Mouse (Mus musculus): ENCODE measurements around the gene Pou6f2. TPM values are rescaled to one million over a fixed set of nuclear protein-coding genes. Genes with fewer than 3 reads are reported as not detected.

Pou6f2 gene
- polyA plus RNA-seq (2011; ENCODE audit: insufficient read length, low read depth, missing spikeins) = not detected in 2 replicates

DNA sequence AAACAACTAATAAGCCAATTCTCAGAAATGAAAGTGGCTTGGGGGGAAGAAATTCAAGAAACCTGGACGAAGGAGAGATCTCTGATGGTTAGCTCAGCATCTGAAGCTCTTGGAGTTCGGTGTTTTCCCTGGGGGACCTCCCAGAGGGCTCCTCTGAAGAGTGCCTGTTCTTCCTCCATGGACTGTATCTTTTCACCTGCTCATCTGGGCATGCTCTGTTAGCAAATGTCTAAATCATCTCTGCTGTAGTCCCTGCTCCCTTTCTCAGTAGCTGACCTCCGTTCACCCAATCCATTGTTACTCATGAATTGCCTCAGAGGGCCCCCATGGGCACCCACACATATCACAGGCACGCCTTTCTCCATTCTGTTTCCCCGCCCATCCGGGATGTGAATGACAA, at the start of gene Pou6f2:
Gene Pou6f2, minus strand, starts transcription at position 101 of the 400 bp plus-strand sequence.
- H3K4me1 ChIP-seq (ENCODE audit: control insufficient read depth, insufficient read depth, low read length) = no peaks in the 10 kb centered on the region
- no peak within 1 kb of the TSS for H3K27ac ChIP-seq (ENCODE audit: insufficient read depth, low read length)
- H3K4me3 ChIP-seq (ENCODE audit: insufficient read depth, low read length) = no peak within 1 kb of the TSS
- TF ChIP-seq CTCF (IDR thresholded peaks at IDR 0.05; ENCODE audit: borderline replicate concordance, insufficient read depth, low read length) = no peak
- no peak for TF ChIP-seq POLR2A (IDR thresholded peaks at IDR 0.05; ENCODE audit: low read depth, low read length)

DNA sequence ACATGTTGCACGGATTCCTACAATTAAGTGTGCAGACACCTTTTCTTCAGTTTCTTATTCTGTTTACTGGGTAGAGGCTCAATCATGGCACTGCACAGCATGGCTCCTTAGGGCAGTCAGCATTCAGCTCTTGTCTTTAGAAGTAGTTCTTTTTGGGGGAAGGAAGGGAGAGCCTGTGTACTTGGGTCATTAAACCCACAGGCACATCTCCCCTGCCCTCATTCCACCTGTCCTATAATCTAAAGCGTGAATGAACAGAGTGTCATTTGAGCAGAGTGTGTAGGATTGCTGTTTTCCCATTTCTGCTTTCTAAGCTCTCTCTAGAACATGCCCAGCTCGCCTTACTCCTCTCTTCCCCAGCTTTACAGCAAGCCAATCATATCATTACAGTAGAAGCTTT, 42.4 kb upstream of the Pou6f2 start:
- H3K27ac ChIP-seq (ENCODE audit: insufficient read depth, low read length) = no peak overlapping the region
- no peak for TF ChIP-seq POLR2A (IDR thresholded peaks at IDR 0.05; ENCODE audit: low read depth, low read length)
- no peaks in the 10 kb centered on the region for H3K4me1 ChIP-seq (ENCODE audit: control insufficient read depth, insufficient read depth, low read length)
- no peak overlapping the region for H3K4me3 ChIP-seq (ENCODE audit: insufficient read depth, low read length)

DNA sequence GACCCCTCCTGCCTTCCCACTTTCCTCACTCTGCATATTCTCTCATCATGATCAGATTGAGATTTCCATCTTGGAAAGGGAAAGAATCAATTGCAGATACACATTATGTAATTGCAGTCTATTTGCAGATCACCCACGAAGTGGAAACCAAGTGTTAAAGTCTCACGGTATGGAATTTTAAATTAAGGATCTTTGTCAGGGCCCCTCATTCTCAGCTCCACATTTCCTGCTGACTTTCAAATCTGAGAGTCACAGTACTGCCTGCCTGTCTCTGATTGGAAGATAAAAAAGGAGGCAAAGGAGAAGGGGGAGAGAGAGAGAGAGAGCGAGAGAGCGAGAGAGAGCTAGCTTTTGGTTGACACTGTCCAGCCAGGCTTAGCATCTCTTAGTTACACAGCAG, 9.8 kb downstream of the Pou6f2 start:
- Histone ChIP-seq H3K27ac (ENCODE audit: insufficient read depth, low read length) (no peak overlapping the region), H3K4me3 (ENCODE audit: insufficient read depth, low read length) (no peak overlapping the region), H3K4me1 (ENCODE audit: control insufficient read depth, insufficient read depth, low read length) (no peaks in the 10 kb centered on the region)
- TF ChIP-seq CTCF (IDR thresholded peaks at IDR 0.05; ENCODE audit: borderline replicate concordance, insufficient read depth, low read length) (no peak), POLR2A (IDR thresholded peaks at IDR 0.05; ENCODE audit: low read depth, low read length) (no peak)

DNA sequence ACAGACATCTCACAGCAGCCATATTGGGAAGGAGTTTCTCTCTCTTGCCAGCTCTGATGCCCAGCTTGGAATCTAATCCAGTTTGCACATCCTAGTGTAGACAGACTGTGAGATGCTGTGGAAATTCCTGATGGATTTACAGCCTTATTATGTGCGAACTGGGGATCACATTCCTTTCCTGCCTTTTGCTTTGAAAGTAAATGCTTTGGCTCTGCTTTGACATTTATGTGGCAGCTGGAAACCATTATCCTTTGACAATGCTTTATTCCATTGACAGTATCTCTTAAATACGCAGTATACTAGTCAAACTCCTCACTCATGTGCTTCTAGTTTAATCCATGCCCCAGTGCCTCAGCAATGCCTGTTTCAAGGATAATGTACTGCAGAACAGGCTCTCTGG, 34.1 kb downstream of the Pou6f2 start:
- H3K4me1 ChIP-seq (ENCODE audit: control insufficient read depth, insufficient read depth, low read length) = no peaks in the 10 kb centered on the region
- no peak overlapping the region; the same call in 1 of the 2 replicates for H3K27ac ChIP-seq (ENCODE audit: insufficient read depth, low read length)
- no peak for TF ChIP-seq CTCF (IDR thresholded peaks at IDR 0.05; ENCODE audit: borderline replicate concordance, insufficient read depth, low read length)
- TF ChIP-seq POLR2A (IDR thresholded peaks at IDR 0.05; ENCODE audit: low read depth, low read length) = no peak
- H3K4me3 ChIP-seq (ENCODE audit: insufficient read depth, low read length) = no peak overlapping the region

DNA sequence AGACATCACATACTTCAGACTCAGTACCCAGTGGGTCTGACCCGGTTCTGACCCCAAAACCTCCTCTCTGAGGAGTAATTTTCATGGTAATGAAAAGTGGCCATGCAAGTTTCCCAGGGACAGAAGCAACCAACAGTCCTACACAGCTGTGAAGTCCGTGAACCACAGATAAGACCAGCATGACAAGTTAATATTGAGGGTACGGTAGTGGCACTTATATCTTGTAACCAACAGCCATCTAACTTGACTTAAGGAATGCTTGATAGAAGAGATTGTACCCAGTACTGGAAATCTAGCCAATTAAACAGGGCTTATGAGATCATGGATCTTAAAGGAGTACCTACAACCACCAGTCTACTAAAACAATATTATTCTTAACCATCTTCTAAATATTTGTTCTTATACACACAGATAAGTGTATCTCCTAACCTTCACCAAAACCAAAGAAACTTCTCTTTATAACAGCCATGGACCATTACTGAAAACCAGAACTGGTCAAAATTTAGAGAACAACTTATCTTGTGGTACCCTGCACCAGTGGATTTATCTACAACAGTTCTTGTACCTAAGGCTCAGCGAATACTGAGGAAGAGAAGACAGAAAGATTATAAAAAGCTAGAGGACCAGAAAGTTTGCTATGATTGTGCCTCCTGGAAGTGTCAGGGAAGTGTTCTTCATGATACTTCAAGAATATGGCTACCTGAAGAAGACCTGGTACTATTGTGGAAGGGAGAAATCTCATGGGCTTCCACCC, 52.7 kb downstream of the Pou6f2 start:
- peaks cover 2% of the 10 kb centered on the region; the same call in 1 of the 2 replicates for H3K4me1 ChIP-seq (ENCODE audit: control insufficient read depth, insufficient read depth, low read length)
- no peak overlapping the region for H3K4me3 ChIP-seq (ENCODE audit: insufficient read depth, low read length)
- TF ChIP-seq CTCF (IDR thresholded peaks at IDR 0.05; ENCODE audit: borderline replicate concordance, insufficient read depth, low read length) (no peak), POLR2A (IDR thresholded peaks at IDR 0.05; ENCODE audit: low read depth, low read length) (no peak)
- H3K27ac ChIP-seq (ENCODE audit: insufficient read depth, low read length) = no peak overlapping the region

DNA sequence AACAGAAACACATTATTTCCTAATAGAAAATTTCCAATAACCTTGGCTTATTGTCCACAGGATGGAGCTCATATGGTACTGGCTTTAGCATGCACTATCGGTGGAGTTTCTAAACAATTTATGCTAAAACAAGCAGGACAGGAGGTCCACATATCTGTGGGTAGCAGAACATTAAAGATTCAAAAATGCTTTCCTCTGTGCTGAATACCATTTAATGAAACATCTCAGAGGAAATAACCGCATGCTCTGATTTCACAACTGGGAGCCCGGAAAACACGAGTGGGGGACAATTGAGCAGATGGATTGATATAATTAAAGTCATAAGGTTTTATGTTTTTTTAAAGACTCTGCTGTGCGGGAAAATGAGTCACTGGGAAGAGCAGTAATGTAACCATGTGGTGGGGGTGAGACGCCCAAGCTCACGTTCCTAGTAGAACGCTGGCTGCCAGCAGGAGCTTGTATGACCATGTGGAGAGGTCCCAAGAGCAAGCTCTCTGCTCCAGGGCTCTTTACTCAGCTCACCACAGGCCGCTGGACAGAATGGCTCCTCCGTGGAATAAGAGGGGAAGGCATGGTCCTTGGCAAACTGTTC, 58.5 kb downstream of the Pou6f2 start:
- Histone ChIP-seq H3K4me1 (ENCODE audit: control insufficient read depth, insufficient read depth, low read length) (peaks cover 4% of the 10 kb centered on the region), H3K27ac (ENCODE audit: insufficient read depth, low read length) (peak overlapping the region; percentile 59; the same call in 1 of the 2 replicates), H3K4me3 (ENCODE audit: insufficient read depth, low read length) (no peak overlapping the region)
- no peak for TF ChIP-seq POLR2A (IDR thresholded peaks at IDR 0.05; ENCODE audit: low read depth, low read length)
- no peak for TF ChIP-seq CTCF (IDR thresholded peaks at IDR 0.05; ENCODE audit: borderline replicate concordance, insufficient read depth, low read length)

DNA sequence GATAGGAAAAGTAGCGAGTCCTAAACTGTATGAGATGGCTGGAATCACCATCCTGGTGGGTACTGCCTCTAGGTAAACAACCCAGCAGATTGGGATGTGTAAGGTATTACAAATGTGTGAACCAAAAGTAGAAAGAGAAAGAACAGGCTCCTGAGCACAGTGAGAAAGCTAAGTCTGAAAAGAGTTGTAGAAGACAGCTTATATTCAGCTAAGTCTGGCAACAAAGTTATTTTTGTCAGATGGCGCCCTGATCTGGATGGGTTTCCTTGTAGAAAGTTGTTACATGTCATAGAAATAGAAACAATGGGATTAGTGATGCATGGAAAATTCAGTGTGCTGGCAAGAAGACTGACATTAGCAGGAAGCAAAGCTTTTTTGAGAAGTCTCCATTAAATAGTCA, 59.5 kb downstream of the Pou6f2 start:
- H3K4me1 ChIP-seq (ENCODE audit: control insufficient read depth, insufficient read depth, low read length) = peaks cover 4% of the 10 kb centered on the region
- TF ChIP-seq CTCF (IDR thresholded peaks at IDR 0.05; ENCODE audit: borderline replicate concordance, insufficient read depth, low read length) (no peak), POLR2A (IDR thresholded peaks at IDR 0.05; ENCODE audit: low read depth, low read length) (no peak)
- 0 out of 2 replicates have a peak overlapping the region, but pooled peaks have one; percentile 26 for H3K27ac ChIP-seq (ENCODE audit: insufficient read depth, low read length)
- H3K4me3 ChIP-seq (ENCODE audit: insufficient read depth, low read length) = no peak overlapping the region

DNA sequence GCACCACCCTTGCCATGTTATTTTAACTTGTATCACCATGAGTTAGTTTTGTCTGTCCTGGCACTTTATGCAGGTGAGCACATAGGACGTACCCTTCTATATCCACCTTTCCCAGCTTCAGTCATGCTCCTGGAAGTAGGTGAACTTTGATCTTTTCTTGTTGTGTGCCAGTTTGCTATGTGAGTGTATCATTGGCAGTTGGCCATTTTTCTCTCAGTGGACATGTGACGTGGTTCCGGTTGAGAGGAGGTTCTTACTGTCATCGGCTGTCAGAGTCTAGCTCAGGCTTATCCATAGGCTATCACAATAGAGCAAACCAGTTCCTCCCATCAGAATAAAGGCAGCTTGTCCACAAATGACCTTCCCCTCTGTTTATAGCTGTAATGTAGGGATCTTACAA, 63.5 kb downstream of the Pou6f2 start:
- TF ChIP-seq CTCF (IDR thresholded peaks at IDR 0.05; ENCODE audit: borderline replicate concordance, insufficient read depth, low read length) (no peak), POLR2A (IDR thresholded peaks at IDR 0.05; ENCODE audit: low read depth, low read length) (no peak)
- H3K27ac ChIP-seq (ENCODE audit: insufficient read depth, low read length) = no peak overlapping the region
- no peak overlapping the region for H3K4me3 ChIP-seq (ENCODE audit: insufficient read depth, low read length)
- no peaks in the 10 kb centered on the region for H3K4me1 ChIP-seq (ENCODE audit: control insufficient read depth, insufficient read depth, low read length)

DNA sequence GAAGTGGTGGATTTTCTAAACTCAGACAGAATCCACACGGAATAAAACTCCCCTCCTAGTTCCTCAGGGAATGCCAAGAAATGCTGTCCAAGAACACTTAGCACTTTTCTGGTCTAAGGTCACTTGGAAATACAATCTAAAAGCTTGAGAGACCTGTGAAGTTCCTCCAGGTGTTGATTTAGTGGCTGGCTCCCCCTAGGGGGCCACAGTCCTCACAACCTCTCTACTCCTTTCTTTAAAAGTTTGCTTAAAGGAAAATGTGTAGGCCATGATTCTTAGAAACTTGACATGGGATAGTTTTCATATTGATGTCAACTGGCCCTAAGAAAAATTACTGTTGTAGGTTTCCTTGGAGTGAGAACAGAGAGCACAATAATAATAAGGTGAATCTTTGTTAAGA, 64.9 kb downstream of the Pou6f2 start:
- Histone ChIP-seq H3K27ac (ENCODE audit: insufficient read depth, low read length) (no peak overlapping the region), H3K4me3 (ENCODE audit: insufficient read depth, low read length) (no peak overlapping the region), H3K4me1 (ENCODE audit: control insufficient read depth, insufficient read depth, low read length) (no peaks in the 10 kb centered on the region)
- TF ChIP-seq CTCF (IDR thresholded peaks at IDR 0.05; ENCODE audit: borderline replicate concordance, insufficient read depth, low read length) (no peak), POLR2A (IDR thresholded peaks at IDR 0.05; ENCODE audit: low read depth, low read length) (no peak)

DNA sequence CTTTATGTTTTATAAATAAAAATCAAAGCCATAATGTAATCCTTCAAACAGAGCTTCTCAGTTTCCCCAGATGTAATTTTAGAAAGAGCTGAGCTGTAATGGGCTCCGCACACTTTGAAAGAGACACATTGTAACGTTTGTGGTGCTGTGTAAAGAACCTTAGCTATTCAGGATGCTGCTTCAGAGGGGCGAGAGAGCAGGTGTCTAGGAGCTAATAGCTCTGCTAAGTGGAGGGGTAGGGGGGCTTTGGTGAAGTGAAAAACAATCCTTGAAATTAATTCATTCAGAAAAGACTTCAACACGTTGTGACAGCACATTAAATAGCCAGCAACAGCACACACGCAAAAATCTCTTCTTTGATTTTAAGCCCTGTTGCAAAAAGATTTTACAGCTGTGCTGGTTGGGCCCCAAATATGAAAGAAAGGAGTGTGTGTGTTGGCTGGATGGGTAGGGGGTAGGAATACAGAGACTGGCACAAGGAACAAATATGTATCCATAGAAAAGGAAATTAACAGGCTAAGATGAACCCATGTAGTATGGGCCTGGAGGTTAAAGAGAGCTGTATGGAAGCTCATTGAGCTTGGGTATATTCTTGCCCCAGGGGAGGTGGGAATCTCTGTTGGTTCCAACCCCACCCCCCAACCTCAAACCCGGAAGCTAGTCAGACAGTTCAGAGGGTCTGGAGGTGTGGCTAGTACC, 73.4 kb downstream of the Pou6f2 start:
- no peak overlapping the region for H3K27ac ChIP-seq (ENCODE audit: insufficient read depth, low read length)
- no peak for TF ChIP-seq POLR2A (IDR thresholded peaks at IDR 0.05; ENCODE audit: low read depth, low read length)
- TF ChIP-seq CTCF (IDR thresholded peaks at IDR 0.05; ENCODE audit: borderline replicate concordance, insufficient read depth, low read length) = no peak
- H3K4me3 ChIP-seq (ENCODE audit: insufficient read depth, low read length) = no peak overlapping the region
- H3K4me1 ChIP-seq (ENCODE audit: control insufficient read depth, insufficient read depth, low read length) = no peaks in the 10 kb centered on the region
